Mouse (Mus musculus) thymus, adult 2 months (tissue): ENCODE measurements around the gene Neurod4.

Experiments
- CTCF ChIP-seq: fragments of 200-500 bp; IDR thresholded peaks from 2 replicates; pipeline ENCODE4 v1.5.1; 2012; ENCODE audit warnings: mild to moderate bottlenecking, control low read depth, low read length, moderate library complexity, borderline replicate concordance; ENCODE audit not compliant: control insufficient read depth, poor library complexity, insufficient read depth; ENCODE audit errors: extremely low read depth
- POLR2A ChIP-seq: fragments of 200-500 bp; IDR thresholded peaks from 2 replicates; pipeline ENCODE4 v1.6.1; 2012; ENCODE audit warnings: mild to moderate bottlenecking, low read length, control low read depth, moderate library complexity; ENCODE audit not compliant: control insufficient read depth, poor library complexity, insufficient read depth; ENCODE audit errors: extremely low read depth

GRCm38 (mm10) chr10:130238318-130239209 is 41.5 kb downstream of the Neurod4 start:
- TF ChIP-seq POLR2A, result no peak
- no peak for TF ChIP-seq CTCF
